Mouse (Mus musculus) neural tube, embryonic 11.5 days (tissue): Measurements from ENCODE around the gene Nrarp. TPM values are rescaled to one million over a fixed set of nuclear protein-coding genes. Genes with fewer than 3 reads are reported as not detected.

Experiments used
- ATAC-seq: fragments of 200-750 bp; cut with Nextera tagmentation; 2 replicates; pipeline ENCODE4 v1.8.0; 2017; ENCODE audit warnings: moderate number of reproducible peaks, mild to moderate bottlenecking, moderate TSS enrichment, moderate library complexity; ENCODE audit not compliant: insufficient read depth, low FRiP score, low TSS enrichment
- DNase-seq: peaks from one replicate; pipeline ENCODE4 v3.0.0-alpha.2; 2015; ENCODE audit warnings: low spot score
- H3K27ac ChIP-seq: fragments of 300-500 bp; sonication (generic); 2 replicates; pipeline ENCODE4 v1.5.1; 2014; ENCODE audit warnings: low read depth, mild to moderate bottlenecking, low read length
- H3K27me3 ChIP-seq: fragments of 300-500 bp; sonication (generic); 2 replicates; pipeline ENCODE4 v1.6.1; 2014; ENCODE audit warnings: mild to moderate bottlenecking, low read length, mixed read lengths; ENCODE audit not compliant: control insufficient read depth, insufficient read depth
- H3K36me3 ChIP-seq: fragments of 300-500 bp; sonication (generic); 2 replicates; pipeline ENCODE4 v1.6.1; 2014; ENCODE audit warnings: mild to moderate bottlenecking, low read length, moderate library complexity, mixed read lengths; ENCODE audit not compliant: control insufficient read depth, insufficient read depth
- H3K4me1 ChIP-seq: fragments of 300-500 bp; sonication (generic); 2 replicates; pipeline ENCODE4 v1.6.1; 2014; ENCODE audit warnings: low read length, mixed read lengths; ENCODE audit not compliant: control insufficient read depth, insufficient read depth
- H3K4me2 ChIP-seq: fragments of 300-500 bp; sonication (generic); 2 replicates; pipeline ENCODE4 v1.6.1; 2014; ENCODE audit warnings: low read depth, mild to moderate bottlenecking, moderate library complexity
- H3K4me3 ChIP-seq: fragments of 300-500 bp; sonication (generic); 2 replicates; pipeline ENCODE4 v1.5.1; 2014; ENCODE audit warnings: low read depth, low read length
- H3K9ac ChIP-seq: fragments of 300-500 bp; sonication (generic); 2 replicates; pipeline ENCODE4 v1.6.1; 2014; ENCODE audit warnings: mild to moderate bottlenecking, low read length
- H3K9me3 ChIP-seq: fragments of 300-500 bp; sonication (generic); 2 replicates; pipeline ENCODE4 v1.6.1; 2016; ENCODE audit warnings: low read length; ENCODE audit not compliant: control insufficient read depth
- WGBS: fragments of 180-500 bp; shearing (Covaris S2); extraction: QIAGEN DNeasy Blood & Tissue Kit; methylation state at CpG from one replicate; pipeline ENCODE4 v1.1.7; 2014; 5-methylcytosine and 5-hydroxymethylcytosine counted together
- polyA plus RNA-seq: library from polyadenylated mRNA; unstranded; fragments of >200 nt; fragmentation: Nextera tagmentation; extraction: Ambion mirVana; gene quantifications from 2 replicates; pipeline ENCODE4 v1.2.1, GENCODE M21; 2014

The Nrarp gene
- polyA plus RNA-seq, 1 experiment from 2014 or later, result 57.8 TPM

DNA sequence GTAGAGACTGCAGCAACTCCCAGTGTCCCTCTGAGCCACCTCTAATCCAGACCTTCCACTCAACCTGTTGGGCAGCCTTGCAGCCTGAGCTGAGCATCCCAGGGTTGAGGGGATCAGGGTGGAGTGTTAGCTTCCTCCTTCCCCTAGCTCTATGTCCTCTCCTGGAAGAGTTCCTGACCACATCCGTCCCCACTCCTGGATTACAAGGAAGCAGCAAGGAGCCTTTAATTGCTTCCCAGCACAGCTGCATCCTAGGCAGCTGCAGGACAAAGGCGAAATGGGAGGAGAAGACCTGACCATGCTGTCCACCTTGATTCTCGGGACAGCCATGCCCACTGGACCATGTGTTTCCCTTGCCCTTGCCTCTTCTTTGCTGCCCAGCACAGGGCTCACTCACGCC lies 3.5 kb upstream of the Nrarp start:
- peak overlapping the region; percentile 50 for H3K9ac ChIP-seq
- ATAC-seq (no peak), DNase-seq (no peak)
- no peaks in the 10 kb centered on the region for H3K36me3 ChIP-seq
- WGBS, result 19% methylated on average over 4 of the region's 4 CpGs
- H3K27ac ChIP-seq, result peak overlapping the region; percentile 72
- H3K4me3 ChIP-seq, result peak overlapping the region; percentile 18
- H3K9me3 ChIP-seq, result no peaks in the 10 kb centered on the region
- H3K27me3 ChIP-seq, result peaks cover 2% of the 10 kb centered on the region; the same call in 1 of the 2 replicates
- H3K4me2 ChIP-seq, result peak overlapping the region; percentile 31
- H3K4me1 ChIP-seq, result peaks cover 39% of the 10 kb centered on the region

DNA sequence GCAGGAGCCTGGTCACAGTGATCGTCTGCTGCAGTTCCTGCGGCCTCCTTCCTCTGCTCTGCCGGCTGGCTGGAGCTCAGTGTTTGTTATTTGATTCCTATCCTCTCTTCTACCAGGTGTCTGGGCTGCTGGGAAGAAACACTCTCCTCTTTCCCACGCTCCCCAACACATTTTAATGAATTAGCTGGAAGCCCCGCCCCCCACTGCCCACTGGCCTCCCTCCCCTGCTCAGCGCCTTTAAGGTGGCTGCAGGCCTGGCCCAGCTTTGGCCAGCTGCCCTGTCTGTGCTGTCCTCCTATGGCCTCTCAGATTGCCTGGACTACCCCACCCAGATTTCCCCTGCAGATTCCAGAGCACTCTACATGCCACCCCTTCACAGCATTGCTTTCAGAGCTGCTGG lies 2.9 kb upstream of the Nrarp start:
- H3K9me3 ChIP-seq, result no peaks in the 10 kb centered on the region
- peak overlapping the region; percentile 18; the same call in 1 of the 2 replicates for H3K4me3 ChIP-seq
- DNase-seq, result peak; percentile 71
- H3K36me3 ChIP-seq, result no peaks in the 10 kb centered on the region
- peak; percentile 11; the same call in 1 of the 2 replicates for ATAC-seq
- H3K27ac ChIP-seq, result peak overlapping the region; percentile 72
- peaks cover 2% of the 10 kb centered on the region; the same call in 1 of the 2 replicates for H3K27me3 ChIP-seq
- H3K4me1 ChIP-seq, result peaks cover 40% of the 10 kb centered on the region
- WGBS, result 2% methylated on average over 6 of the region's 6 CpGs
- H3K4me2 ChIP-seq, result peak overlapping the region; percentile 31
- peak overlapping the region; percentile 50 for H3K9ac ChIP-seq

- DNase-seq, result peak; percentile 62
- H3K27me3 ChIP-seq, result peaks cover 2% of the 10 kb centered on the region; the same call in 1 of the 2 replicates
- H3K9ac ChIP-seq, result peak overlapping the region; percentile 50
- H3K36me3 ChIP-seq, result no peaks in the 10 kb centered on the region
- no peak for ATAC-seq
- H3K27ac ChIP-seq, result peak overlapping the region; percentile 72
- H3K4me1 ChIP-seq, result peaks cover 43% of the 10 kb centered on the region
- peak overlapping the region; percentile 9 for H3K4me3 ChIP-seq
- WGBS, result 18% methylated on average over 10 of the region's 10 CpGs
- H3K4me2 ChIP-seq, result peak overlapping the region; percentile 31
- H3K9me3 ChIP-seq, result no peaks in the 10 kb centered on the region
Measured at GRCm38 (mm10) chr2:25178285-25178972, 2.1 kb upstream of the Nrarp start.

DNA sequence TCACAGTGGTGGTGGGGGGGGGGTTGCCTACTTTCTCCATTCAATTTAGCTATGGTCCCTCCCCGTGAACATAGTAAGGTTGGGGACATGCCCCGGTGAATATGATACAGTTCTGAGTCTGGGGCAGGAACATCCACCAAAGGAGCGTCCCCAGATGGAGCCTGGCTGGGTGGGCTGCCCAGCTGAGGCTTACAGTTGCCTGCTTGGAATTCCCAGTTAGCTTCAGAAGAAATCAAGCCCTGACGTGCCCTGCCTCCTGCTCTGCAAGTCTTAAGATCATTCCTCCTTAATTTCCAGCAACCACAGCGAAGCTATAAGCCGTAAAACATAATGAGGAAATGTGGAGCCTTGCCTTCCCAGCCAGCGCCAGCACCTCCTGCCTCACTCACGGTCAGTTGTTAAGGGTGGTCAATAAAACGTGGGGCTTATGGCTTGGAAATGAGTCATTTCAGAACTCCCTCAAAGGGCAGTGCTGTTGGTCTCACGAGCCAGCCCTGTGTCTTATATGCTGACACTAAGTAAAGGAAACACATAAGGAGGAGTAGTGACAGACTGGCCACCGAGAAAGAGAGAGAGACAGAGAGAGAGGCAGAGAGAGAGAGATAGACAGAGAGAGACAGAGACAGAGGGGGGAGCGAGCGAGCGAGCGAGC lies 866 bp upstream of the Nrarp start:
- Histone ChIP-seq H3K9me3 (no peaks in the 10 kb centered on the region), H3K27ac (peak overlapping the region; percentile 34; the same call in 1 of the 2 replicates), H3K9ac (peak overlapping the region; percentile 44), H3K4me3 (peak overlapping the region; percentile 80), H3K4me2 (peak overlapping the region; percentile 53), H3K27me3 (peaks cover 2% of the 10 kb centered on the region; the same call in 1 of the 2 replicates), H3K36me3 (no peaks in the 10 kb centered on the region), H3K4me1 (peaks cover 46% of the 10 kb centered on the region)
- DNase-seq (no peak), ATAC-seq (no peak)
- WGBS, result 20% methylated on average over 15 of the region's 15 CpGs

- under 1% methylated on average over 100 of the region's 100 CpGs for WGBS
- H3K4me3 ChIP-seq, result peak overlapping the region; percentile 80
- H3K4me2 ChIP-seq, result peak overlapping the region; percentile 53
- DNase-seq, result peak; percentile 82
- no peaks in the 10 kb centered on the region for H3K9me3 ChIP-seq
- H3K27me3 ChIP-seq, result peaks cover 2% of the 10 kb centered on the region; the same call in 1 of the 2 replicates
- peak overlapping the region; percentile 83 for H3K9ac ChIP-seq
- H3K4me1 ChIP-seq, result peaks cover 48% of the 10 kb centered on the region
- no peaks in the 10 kb centered on the region for H3K36me3 ChIP-seq
- peak overlapping the region; percentile 94 for H3K27ac ChIP-seq
- ATAC-seq, result peak; percentile 18
Measured at GRCm38 (mm10) chr2:25180973-25181890, 674 bp downstream of the Nrarp start.

DNA sequence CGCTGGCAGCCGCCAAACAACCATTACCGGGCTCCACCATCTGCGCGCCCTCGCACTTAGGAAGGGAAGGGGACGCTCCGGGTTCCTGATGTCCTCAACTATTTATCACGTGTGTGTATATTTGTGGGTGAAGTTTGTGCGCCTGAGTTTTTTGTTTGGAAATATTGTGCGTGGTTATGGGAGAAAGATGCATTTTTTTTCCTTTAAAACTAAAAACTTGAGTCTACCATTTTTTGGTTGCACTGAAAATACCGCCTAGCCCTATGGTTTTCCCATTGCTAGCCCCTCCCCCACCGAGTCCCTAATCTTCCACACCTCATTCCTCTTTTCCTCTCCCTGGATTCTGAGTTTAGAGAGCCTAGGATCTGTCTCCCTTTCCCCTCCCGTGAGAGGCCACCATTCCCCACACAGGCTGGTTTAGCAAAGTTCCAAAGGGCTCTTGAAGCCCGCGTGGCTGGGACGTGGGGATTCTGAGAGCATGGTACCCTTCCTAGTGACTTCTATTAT lies 1.4 kb downstream of the Nrarp start:
- no peaks in the 10 kb centered on the region for H3K9me3 ChIP-seq
- peak overlapping the region; percentile 94 for H3K27ac ChIP-seq
- H3K27me3 ChIP-seq, result peaks cover 2% of the 10 kb centered on the region; the same call in 1 of the 2 replicates
- peak overlapping the region; percentile 53 for H3K4me2 ChIP-seq
- no peak for DNase-seq
- under 1% methylated on average over 17 of the region's 17 CpGs for WGBS
- peak overlapping the region; percentile 80 for H3K4me3 ChIP-seq
- H3K36me3 ChIP-seq, result no peaks in the 10 kb centered on the region
- H3K9ac ChIP-seq, result peak overlapping the region; percentile 83
- ATAC-seq, result no peak
- H3K4me1 ChIP-seq, result peaks cover 47% of the 10 kb centered on the region

DNA sequence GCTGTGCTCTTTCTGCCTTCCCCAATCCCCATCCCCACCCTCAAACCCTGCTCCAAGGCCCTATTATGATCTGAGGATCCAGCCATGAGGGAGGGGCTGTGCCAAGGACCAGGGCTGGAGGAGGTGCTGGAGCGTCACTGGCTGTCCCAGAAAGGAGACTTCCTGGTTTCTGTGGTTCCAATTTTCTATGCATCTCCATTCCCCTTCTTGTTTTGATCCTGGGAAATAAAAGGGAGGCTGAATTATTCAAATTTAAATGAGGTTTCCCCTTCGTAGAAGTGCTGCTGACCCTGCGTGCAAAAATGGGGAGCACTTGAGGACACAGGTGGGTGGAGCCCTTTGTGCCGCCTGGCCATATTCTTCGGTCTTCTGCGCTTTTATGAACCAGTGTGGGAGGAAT lies 2.1 kb downstream of the Nrarp start:
- ATAC-seq, result no peak
- no peaks in the 10 kb centered on the region for H3K36me3 ChIP-seq
- DNase-seq, result peak; percentile 55
- H3K9me3 ChIP-seq, result no peaks in the 10 kb centered on the region
- peak overlapping the region; percentile 80 for H3K4me3 ChIP-seq
- WGBS, result 15% methylated on average over 6 of the region's 6 CpGs
- peak overlapping the region; percentile 83 for H3K9ac ChIP-seq
- H3K4me1 ChIP-seq, result peaks cover 42% of the 10 kb centered on the region
- peak overlapping the region; percentile 53 for H3K4me2 ChIP-seq
- no peak overlapping the region for H3K27ac ChIP-seq
- H3K27me3 ChIP-seq, result peaks cover 2% of the 10 kb centered on the region; the same call in 1 of the 2 replicates

DNA sequence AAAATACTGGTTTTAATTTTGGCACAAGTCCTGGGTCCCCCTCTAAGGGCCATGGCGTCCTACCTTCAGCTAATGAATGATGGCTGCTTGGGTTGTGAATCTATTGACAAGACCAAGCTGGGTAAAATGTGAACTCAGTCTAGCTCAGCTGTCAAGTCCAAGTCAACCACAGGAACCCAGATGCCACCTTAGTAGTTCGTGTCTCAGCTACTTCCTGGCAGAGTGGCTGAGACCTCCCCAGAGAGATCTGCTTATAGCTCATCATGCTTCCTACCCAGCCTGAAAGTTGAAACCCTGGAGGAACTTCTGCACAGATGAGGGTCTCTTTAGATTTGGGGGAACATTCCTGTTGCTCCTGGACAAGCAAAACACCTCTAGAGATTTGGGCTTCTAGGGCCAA lies 2.8 kb downstream of the Nrarp start:
- DNase-seq, result no peak
- whole genome bisulfite sequencing, result 58% methylated on average over 2 of the region's 2 CpGs
- Histone ChIP-seq H3K4me2 (peak overlapping the region; percentile 53), H3K4me3 (peak overlapping the region; percentile 80), H3K36me3 (no peaks in the 10 kb centered on the region), H3K9me3 (no peaks in the 10 kb centered on the region), H3K9ac (peak overlapping the region; percentile 83; the same call in 1 of the 2 replicates), H3K27ac (peak overlapping the region; percentile 60), H3K27me3 (peaks cover 2% of the 10 kb centered on the region; the same call in 1 of the 2 replicates), H3K4me1 (peaks cover 35% of the 10 kb centered on the region)
- ATAC-seq, result no peak
